Mouse (Mus musculus) hematopoietic stem cell, adult 5-6 weeks (primary cell): ENCODE data around the gene Apoe. TPM values are rescaled to one million over a fixed set of nuclear protein-coding genes. Genes with fewer than 3 reads are reported as not detected.

Source experiments
- total RNA-seq: library from RNA; stranded (forward); fragments of 172-1452, 232-1000 nt; gene quantifications from 2 replicates; pipeline ENCODE4 v1.2.3, GENCODE M21; 2017

Apoe gene
- total RNA-seq, 1 experiment from 2014 or later, result 314 TPM

Other genes starting within 250 kb of the Apoe start
- 6.4 and 11.8 TPM in 2 replicates for gene Mark4, start 240.4 kb downstream of the Apoe start, total RNA-seq
- 2.2 and 3.8 TPM in 2 replicates for gene Exoc3l2, start 235.9 kb downstream of the Apoe start, total RNA-seq
- gene Bloc1s3, start 190.8 kb downstream of the Apoe start, total RNA-seq, result 1.4 and 2.1 TPM in 2 replicates
- 24.2 and 30.8 TPM in 2 replicates for gene Trappc6a, start 190.8 kb downstream of the Apoe start, total RNA-seq
- 0.44 TPM in 1 of 2 replicates, not detected in the other for gene Nkpd1, start 181.3 kb downstream of the Apoe start, total RNA-seq
- 12.2 and 16.3 TPM in 2 replicates for gene Ppp1r37, start 136.1 kb downstream of the Apoe start, total RNA-seq
- gene Zfp296, start 121.9 kb downstream of the Apoe start, total RNA-seq, result 5.3 and 5.9 TPM in 2 replicates
- 35.4 and 44.9 TPM in 2 replicates for gene Gemin7, start 121.6 kb downstream of the Apoe start, total RNA-seq
- gene Clasrp, start 94.7 kb downstream of the Apoe start, total RNA-seq, result 40.1 and 51.3 TPM in 2 replicates
- 8.7 and 12.4 TPM in 2 replicates for gene Relb, start 69.8 kb downstream of the Apoe start, total RNA-seq
- 21.4 and 26.4 TPM in 2 replicates for gene Clptm1, start 34.2 kb downstream of the Apoe start, total RNA-seq
- 6.1 TPM in 1 of 2 replicates, not detected in the other for gene Apoc2, start 21.2 kb downstream of the Apoe start, total RNA-seq
- gene Gm44805, start 17.8 kb downstream of the Apoe start, total RNA-seq, result not detected in 2 replicates
- gene Apoc4, start 17.7 kb downstream of the Apoe start, total RNA-seq, result not detected in 2 replicates
- not detected in 2 replicates for gene Apoc1, start 6.5 kb downstream of the Apoe start, total RNA-seq
- 24.6 and 29.0 TPM in 2 replicates for gene Tomm40, start 16.2 kb upstream of the Apoe start, total RNA-seq
- 2.0 and 3.8 TPM in 2 replicates for gene Nectin2, start 51.3 kb upstream of the Apoe start, total RNA-seq
- 2.3 and 4.2 TPM in 2 replicates for gene Bcam, start 71.8 kb upstream of the Apoe start, total RNA-seq
- not detected in 2 replicates for gene Cblc, start 97.6 kb upstream of the Apoe start, total RNA-seq
- 3.0 and 5.3 TPM in 2 replicates for gene Bcl3, start 123.6 kb upstream of the Apoe start, total RNA-seq
- not detected in 2 replicates for gene Gm19345, start 152.8 kb upstream of the Apoe start, total RNA-seq
- 0.10 and 0.38 TPM in 2 replicates for gene Ceacam16, start 162.1 kb upstream of the Apoe start, total RNA-seq
- gene Ceacam19, start 188.8 kb upstream of the Apoe start, total RNA-seq, result not detected in 2 replicates
- gene Pvr, start 222.0 kb upstream of the Apoe start, total RNA-seq, result 11.1 and 13.4 TPM in 2 replicates